Mouse (Mus musculus) testis, adult 2 months (tissue): ENCODE data around the gene Tnik. TPM values are rescaled to one million over a fixed set of nuclear protein-coding genes. Genes with fewer than 3 reads are reported as not detected.
A peak's percentile ranks its signal among the peaks of the same experiment; 100 is the strongest.

Experiments
- H3K27ac ChIP-seq: fragments of 200-500 bp; 2 replicates; pipeline ENCODE4 v1.5.1; 2012; ENCODE audit warnings: low read depth, low read length; ENCODE audit not compliant: control insufficient read depth, insufficient read depth
- H3K27me3 ChIP-seq: fragments of 200-500 bp; 2 replicates; pipeline ENCODE4 v1.6.1; 2012; ENCODE audit warnings: mild to moderate bottlenecking, low read length, moderate library complexity; ENCODE audit not compliant: control insufficient read depth, insufficient read depth
- H3K36me3 ChIP-seq: fragments of 200-500 bp; 2 replicates; pipeline ENCODE4 v1.6.1; 2012; ENCODE audit warnings: mild to moderate bottlenecking, low read length; ENCODE audit not compliant: control insufficient read depth, insufficient read depth
- H3K4me1 ChIP-seq: fragments of 200-500 bp; 2 replicates; pipeline ENCODE4 v1.6.1; 2012; ENCODE audit warnings: low read length; ENCODE audit not compliant: control insufficient read depth, insufficient read depth
- H3K4me3 ChIP-seq: fragments of 200-500 bp; 2 replicates; pipeline ENCODE4 v1.5.1; 2012; ENCODE audit warnings: low read depth, mild to moderate bottlenecking, low read length, moderate library complexity, mixed read lengths; ENCODE audit not compliant: control insufficient read depth
- CTCF ChIP-seq: fragments of 200-500 bp; IDR thresholded peaks from 2 replicates; pipeline ENCODE4 v1.5.1; 2012; ENCODE audit warnings: low read depth, mild to moderate bottlenecking, inconsistent platforms, low read length, moderate library complexity; ENCODE audit not compliant: control insufficient read depth, insufficient read depth, insufficient replicate concordance
- POLR2A ChIP-seq: fragments of 200-500 bp; IDR thresholded peaks from 2 replicates; pipeline ENCODE4 v1.6.1; 2012; ENCODE audit warnings: low read depth, mild to moderate bottlenecking, inconsistent platforms, low read length, moderate library complexity; ENCODE audit not compliant: control insufficient read depth
- polyA plus RNA-seq: library from polyadenylated mRNA; depleted of rRNA; stranded (reverse); fragments of >200 nt; gene quantifications from 2 replicates; pipeline ENCODE4 v1.2.3, GENCODE M21; 2012

Tnik gene
- polyA plus RNA-seq, 1 experiment, result 7.4 TPM

GRCm38 (mm10) chr3:28225357-28225905 lies 37.6 kb upstream of the Tnik start:
- no peaks in the 10 kb centered on the region; the same call in 1 of the 2 replicates for H3K4me1 ChIP-seq
- H3K27me3 ChIP-seq, result no peaks in the 10 kb centered on the region
- TF ChIP-seq POLR2A (no peak), CTCF (no peak)
- no peak overlapping the region for H3K4me3 ChIP-seq
- no peaks in the 10 kb centered on the region for H3K36me3 ChIP-seq
- H3K27ac ChIP-seq, result peak overlapping the region; percentile 22; the same call in 1 of the 2 replicates

- no peak overlapping the region for H3K4me3 ChIP-seq
- H3K4me1 ChIP-seq, result no peaks in the 10 kb centered on the region; the same call in 1 of the 2 replicates
- TF ChIP-seq CTCF, result no peak
- TF ChIP-seq POLR2A, result no peak
- no peaks in the 10 kb centered on the region for H3K27me3 ChIP-seq
- H3K36me3 ChIP-seq, result no peaks in the 10 kb centered on the region
- no peak overlapping the region for H3K27ac ChIP-seq
Observed at GRCm38 (mm10) chr3:28226181-28226580, 36.8 kb upstream of the Tnik start.

DNA sequence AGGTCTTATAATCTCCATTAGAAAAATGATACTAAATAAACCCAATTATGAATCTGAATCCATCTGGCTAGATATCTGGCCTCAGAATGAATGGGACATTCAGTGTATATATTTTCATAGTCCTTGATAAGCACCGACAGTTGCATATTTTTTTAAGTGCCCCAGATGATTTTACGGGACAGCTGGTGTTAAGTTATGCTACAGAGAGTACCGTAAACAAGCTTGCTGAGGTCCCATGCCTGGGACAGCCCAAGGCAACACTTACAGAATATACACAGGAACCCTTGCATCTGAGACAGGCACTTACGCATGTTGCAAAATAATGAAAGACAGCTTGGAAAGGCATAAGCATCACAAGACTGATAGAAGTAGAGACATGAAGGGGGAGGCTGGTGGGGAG lies 34.1 kb upstream of the Tnik start:
- H3K27ac ChIP-seq, result no peak overlapping the region
- no peaks in the 10 kb centered on the region for H3K36me3 ChIP-seq
- H3K4me1 ChIP-seq, result no peaks in the 10 kb centered on the region; the same call in 1 of the 2 replicates
- H3K27me3 ChIP-seq, result no peaks in the 10 kb centered on the region
- H3K4me3 ChIP-seq, result no peak overlapping the region
- TF ChIP-seq POLR2A (no peak), CTCF (no peak)

DNA sequence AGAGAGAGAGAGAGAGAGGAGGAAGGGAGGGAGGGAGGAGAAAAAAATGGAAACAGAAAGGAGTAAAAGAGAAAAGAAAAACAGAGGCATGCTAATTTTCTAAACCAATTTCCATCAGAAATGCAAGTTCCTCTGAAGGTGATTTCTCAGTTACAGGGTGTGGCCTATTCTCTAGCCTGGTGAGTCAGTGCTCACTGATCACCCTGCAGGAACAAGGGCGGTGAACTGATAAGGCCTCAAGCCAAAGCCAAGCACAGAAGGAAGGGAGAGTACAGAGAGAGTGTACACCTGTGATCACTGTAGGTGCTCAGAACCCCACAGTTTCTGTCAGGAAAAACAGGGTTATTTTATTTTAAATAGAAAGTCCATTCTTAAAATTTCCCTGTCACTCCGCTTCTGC lies 33.5 kb upstream of the Tnik start:
- TF ChIP-seq POLR2A, result no peak
- no peak for TF ChIP-seq CTCF
- Histone ChIP-seq H3K4me1 (no peaks in the 10 kb centered on the region; the same call in 1 of the 2 replicates), H3K27ac (no peak overlapping the region), H3K27me3 (no peaks in the 10 kb centered on the region), H3K4me3 (no peak overlapping the region), H3K36me3 (no peaks in the 10 kb centered on the region)

DNA sequence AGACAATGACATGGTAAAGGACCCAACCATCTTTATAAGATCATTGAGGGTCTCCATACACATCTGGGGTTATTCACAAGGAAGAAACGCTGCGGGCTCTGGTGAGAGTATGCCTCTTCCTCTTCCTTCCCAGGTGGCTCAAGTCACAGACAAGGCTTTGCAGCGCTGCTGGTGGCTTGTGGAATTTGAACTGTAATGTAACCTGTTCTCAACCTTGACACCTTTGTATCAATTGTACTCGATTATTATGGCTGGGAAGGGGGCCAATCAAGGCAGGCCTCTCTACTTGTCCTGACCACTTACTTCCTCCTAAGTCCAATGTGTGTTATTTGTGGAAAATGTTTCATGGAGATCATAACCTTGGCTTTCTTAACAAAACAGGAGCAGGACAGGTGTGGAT lies 30.1 kb upstream of the Tnik start:
- H3K4me1 ChIP-seq, result no peaks in the 10 kb centered on the region
- H3K27ac ChIP-seq, result no peak overlapping the region
- TF ChIP-seq CTCF (no peak), POLR2A (no peak)
- H3K27me3 ChIP-seq, result no peaks in the 10 kb centered on the region
- H3K4me3 ChIP-seq, result no peak overlapping the region
- no peaks in the 10 kb centered on the region for H3K36me3 ChIP-seq

DNA sequence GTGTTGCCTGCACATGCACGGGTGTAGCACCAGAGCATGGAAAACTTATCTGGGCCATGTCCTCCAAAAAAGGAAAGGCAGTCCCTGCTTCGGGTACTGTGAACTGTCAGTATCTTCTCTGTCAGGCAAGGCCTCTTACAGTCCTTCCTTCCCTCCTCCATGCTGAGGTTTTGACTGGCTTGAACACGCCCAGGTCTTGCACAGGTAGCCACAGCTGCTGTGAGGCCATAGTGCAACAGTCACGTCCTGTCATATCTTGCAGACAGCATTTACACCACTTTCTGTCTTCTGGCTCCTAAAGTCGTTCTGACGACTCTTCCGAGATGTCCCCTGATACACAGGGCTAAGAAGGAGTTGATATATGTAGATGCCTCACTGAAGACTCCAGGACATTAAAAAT lies 28.8 kb upstream of the Tnik start:
- no peaks in the 10 kb centered on the region for H3K27me3 ChIP-seq
- TF ChIP-seq CTCF (no peak), POLR2A (no peak)
- H3K4me3 ChIP-seq, result no peak overlapping the region
- no peaks in the 10 kb centered on the region for H3K4me1 ChIP-seq
- no peak overlapping the region for H3K27ac ChIP-seq
- no peaks in the 10 kb centered on the region for H3K36me3 ChIP-seq

GRCm38 (mm10) chr3:28236689-28237088 lies 26.3 kb upstream of the Tnik start:
- no peaks in the 10 kb centered on the region for H3K4me1 ChIP-seq
- no peaks in the 10 kb centered on the region for H3K27me3 ChIP-seq
- H3K4me3 ChIP-seq, result no peak overlapping the region
- TF ChIP-seq CTCF (no peak), POLR2A (no peak)
- H3K36me3 ChIP-seq, result no peaks in the 10 kb centered on the region
- H3K27ac ChIP-seq, result no peak overlapping the region
